Comparison of ENCODE assay signal across 8 mouse cellular contexts in genomic region chr9:32311786-32312185, GRCm38 (mm10). TPM values are rescaled to one million over a fixed set of nuclear protein-coding genes. Genes with fewer than 3 reads are reported as not detected.
DNase-seq lines count a peak whose midpoint lies in the region; ATAC-seq lines count a peak whose summit lies in the region.
"Had no signal": no experiment of that assay in that cellular context is flagged by ENCODE, and none has a peak within 500 bp of the region (broad histone marks: within the 10 kb centered on the region; RNA-seq: fewer than 3 reads in every experiment).

No protein-coding gene starts in this region.

- H3K9me3 ChIP-seq in heart, embryonic 13.5 days: no peaks in the 10 kb centered on the region
- H3K9me3 ChIP-seq in heart, embryonic 11.5 days (replicated peaks; ENCODE audit: control insufficient read depth, low read length): no peaks in the 10 kb centered on the region
- no peaks in the 10 kb centered on the region for H3K9me3 ChIP-seq in hindbrain, embryonic 12.5 days (replicated peaks)
- H3K9me3 ChIP-seq in neural tube, embryonic 13.5 days: no peaks in the 10 kb centered on the region

- peaks cover 43% of the 10 kb centered on the region for H3K4me1 ChIP-seq in heart, embryonic 13.5 days
- peaks cover 25% of the 10 kb centered on the region for H3K4me1 ChIP-seq in heart, embryonic 11.5 days (ENCODE audit: control insufficient read depth, insufficient read depth, low read length)
- H3K4me1 ChIP-seq in hindbrain, embryonic 12.5 days: peaks cover 10% of the 10 kb centered on the region; the same call in 1 of the 2 replicates
- H3K4me1 ChIP-seq in neural tube, embryonic 13.5 days (replicated peaks): peaks cover 18% of the 10 kb centered on the region

- DNase-seq in lung, postnatal 10 days: peak; percentile 18
- DNase-seq in lung, postnatal 4 days: no peak
- no peak for DNase-seq in thymus, postnatal 14 days

- WGBS in heart, embryonic 13.5 days: 45% methylated on average over 14 of the region's 14 CpGs
- WGBS in heart, embryonic 11.5 days (ENCODE audit: insufficient replicate concordance): 57% methylated on average over 14 of the region's 14 CpGs
- 59% methylated on average over 14 of the region's 14 CpGs for WGBS in hindbrain, embryonic 12.5 days
- 43% methylated on average over 14 of the region's 14 CpGs for WGBS in neural tube, embryonic 13.5 days

- 0 out of 2 replicates have a peak overlapping the region, but pooled peaks have one; percentile 20 for H3K9ac ChIP-seq in heart, embryonic 13.5 days
- H3K9ac ChIP-seq in heart, embryonic 11.5 days (ENCODE audit: low read depth, low read length): no peak overlapping the region
- H3K9ac ChIP-seq in hindbrain, embryonic 12.5 days: no peak overlapping the region
- H3K9ac ChIP-seq in neural tube, embryonic 13.5 days: no peak overlapping the region

- peaks cover 17% of the 10 kb centered on the region for H3K36me3 ChIP-seq in heart, embryonic 13.5 days
- H3K36me3 ChIP-seq in heart, embryonic 11.5 days (ENCODE audit: control insufficient read depth, insufficient read depth, low read length): peaks cover 2% of the 10 kb centered on the region; the same call in 1 of the 2 replicates
- no peaks in the 10 kb centered on the region for H3K36me3 ChIP-seq in hindbrain, embryonic 12.5 days
- no peaks in the 10 kb centered on the region for H3K36me3 ChIP-seq in neural tube, embryonic 13.5 days
- H3K36me3 ChIP-seq: G1E had no signal

- no peaks in the 10 kb centered on the region for H3K27me3 ChIP-seq in heart, embryonic 13.5 days (replicated peaks)
- H3K27me3 ChIP-seq in heart, embryonic 11.5 days (ENCODE audit: control insufficient read depth, insufficient read depth, low read length): no peaks in the 10 kb centered on the region
- H3K27me3 ChIP-seq in hindbrain, embryonic 12.5 days: peaks cover 3% of the 10 kb centered on the region; the same call in 1 of the 2 replicates
- H3K27me3 ChIP-seq in neural tube, embryonic 13.5 days: no peaks in the 10 kb centered on the region

- no peak overlapping the region for H3K4me3 ChIP-seq in heart, embryonic 13.5 days
- no peak overlapping the region for H3K4me3 ChIP-seq in heart, embryonic 11.5 days (ENCODE audit: low read depth, low read length)
- H3K4me3 ChIP-seq in hindbrain, embryonic 12.5 days: no peak overlapping the region
- H3K4me3 ChIP-seq in neural tube, embryonic 13.5 days: no peak overlapping the region

- ATAC-seq in heart, embryonic 13.5 days (ENCODE audit: extremely low read depth, insufficient number of reproducible peaks, low FRiP score, low TSS enrichment): no peak
- no peak for ATAC-seq in heart, embryonic 11.5 days (replicated peaks; ENCODE audit: insufficient number of reproducible peaks, low FRiP score, low TSS enrichment)
- ATAC-seq in hindbrain, embryonic 12.5 days (ENCODE audit: low FRiP score): peak; percentile 52; the same call in 1 of the 2 replicates
- peak; percentile 43 for ATAC-seq in neural tube, embryonic 13.5 days (ENCODE audit: low read depth)

- 0 out of 2 replicates have a peak overlapping the region, but pooled peaks have one; percentile 2 for H3K27ac ChIP-seq in heart, embryonic 13.5 days (replicated peaks)
- no peak overlapping the region for H3K27ac ChIP-seq in heart, embryonic 11.5 days (ENCODE audit: low read depth, low read length)
- H3K27ac ChIP-seq in hindbrain, embryonic 12.5 days: 0 out of 2 replicates have a peak overlapping the region, but pooled peaks have one; percentile 5
- no peak overlapping the region for H3K27ac ChIP-seq in neural tube, embryonic 13.5 days (replicated peaks)

- peak overlapping the region; percentile 32; the same call in 1 of the 2 replicates for H3K4me2 ChIP-seq in heart, embryonic 13.5 days
- H3K4me2 ChIP-seq in heart, embryonic 11.5 days: no peak overlapping the region
- no peak overlapping the region for H3K4me2 ChIP-seq in hindbrain, embryonic 12.5 days (replicated peaks)
- H3K4me2 ChIP-seq in neural tube, embryonic 13.5 days: peak overlapping the region; percentile 13; the same call in 1 of the 2 replicates

RNA-seq across cellular contexts. Expression of gene Kcnj5, which starts 32.4 kb away (rescaled TPM):
- 19.8 and 21.0 TPM in 2 replicates for polyA plus RNA-seq in heart, embryonic 13.5 days (2015; fragmentation: Nextera tagmentation; extraction: Ambion mirVana)
- 19.8 and 28.9 TPM in 2 replicates for polyA plus RNA-seq in heart, embryonic 11.5 days (2014; fragmentation: Nextera tagmentation; extraction: Ambion mirVana)
- 0.29 and 0.45 TPM in 2 replicates for polyA plus RNA-seq in hindbrain, embryonic 12.5 days (2016; fragmentation: Nextera tagmentation; extraction: Ambion mirVana)
- polyA plus RNA-seq in neural tube, embryonic 13.5 days (2015; fragmentation: Nextera tagmentation; extraction: Ambion mirVana): 0.13 and 0.28 TPM in 2 replicates
- polyA plus RNA-seq: G1E had no signal

Comparison
In these comparisons a context has a peak if more than half of its experiments do, and no peak if none do; other contexts are left out.
1. H3K27ac ChIP-seq: peak in heart, embryonic 13.5 days (single experiment) and hindbrain, embryonic 12.5 days (single experiment); none in heart, embryonic 11.5 days (single experiment) and neural tube, embryonic 13.5 days (single experiment).
2. H3K4me2 ChIP-seq: peak in heart, embryonic 13.5 days (single experiment) and neural tube, embryonic 13.5 days (single experiment); none in heart, embryonic 11.5 days (single experiment) and hindbrain, embryonic 12.5 days (single experiment).
3. ATAC-seq: peak in hindbrain, embryonic 12.5 days (single experiment) and neural tube, embryonic 13.5 days (single experiment); none in heart, embryonic 13.5 days (single experiment) and heart, embryonic 11.5 days (single experiment).
4. RNA of gene Kcnj5, which starts 32.4 kb away (polyA plus RNA-seq): 19.8 to 21.0 TPM in heart, embryonic 13.5 days and 19.8 to 28.9 TPM in heart, embryonic 11.5 days; 0.29 to 0.45 TPM in hindbrain, embryonic 12.5 days and 0.13 to 0.28 TPM in neural tube, embryonic 13.5 days; every median in the first group is over 10 times any median in the second.